In genomic region chr3:82875671-82876371, GRCm38 (mm10) we compare ENCODE assay signal across 7 mouse cellular contexts. TPM values are rescaled to one million over a fixed set of nuclear protein-coding genes. Genes with fewer than 3 reads are reported as not detected.
DNase-seq lines count a peak whose midpoint lies in the region; ATAC-seq and TF ChIP-seq lines count a peak whose summit lies in the region.

No protein-coding gene starts in this region.

- TF ChIP-seq CTCF in left cerebral cortex, adult 2 months (IDR thresholded peaks at IDR 0.05) = no peak
- TF ChIP-seq CTCF in hindbrain, postnatal 0 days (IDR thresholded peaks at IDR 0.05; ENCODE audit: low read depth) = no peak
- TF ChIP-seq CTCF in thymus, adult 2 months (IDR thresholded peaks at IDR 0.05; ENCODE audit: borderline replicate concordance, control insufficient read depth, extremely low read depth, insufficient read depth, low read length, poor library complexity) = no peak

- peaks cover 22% of the 10 kb centered on the region for H3K27me3 ChIP-seq in forebrain, embryonic 12.5 days
- H3K27me3 ChIP-seq in hindbrain, postnatal 0 days (ENCODE audit: insufficient read depth, low read length) = peaks cover 8% of the 10 kb centered on the region; the same call in 1 of the 2 replicates
- H3K27me3 ChIP-seq in midbrain, embryonic 15.5 days (replicated peaks) = peaks cover 21% of the 10 kb centered on the region
- H3K27me3 ChIP-seq in thymus, adult 2 months (ENCODE audit: control insufficient read depth, insufficient read depth, low read length) = peaks cover 5% of the 10 kb centered on the region; the same call in 1 of the 2 replicates

- H3K27ac ChIP-seq in left cerebral cortex, adult 2 months = no peak overlapping the region
- no peak overlapping the region for H3K27ac ChIP-seq in forebrain, embryonic 12.5 days
- H3K27ac ChIP-seq in hindbrain, postnatal 0 days = no peak overlapping the region
- H3K27ac ChIP-seq in midbrain, embryonic 15.5 days = no peak overlapping the region
- H3K27ac ChIP-seq in thymus, adult 2 months (ENCODE audit: control insufficient read depth, insufficient read depth, low read length) = no peak overlapping the region

- no peak overlapping the region for H3K9ac ChIP-seq in forebrain, embryonic 12.5 days
- no peak overlapping the region for H3K9ac ChIP-seq in hindbrain, postnatal 0 days (replicated peaks; ENCODE audit: low read length)
- no peak overlapping the region for H3K9ac ChIP-seq in midbrain, embryonic 15.5 days

- no peaks in the 10 kb centered on the region for H3K9me3 ChIP-seq in forebrain, embryonic 12.5 days
- H3K9me3 ChIP-seq in hindbrain, postnatal 0 days (ENCODE audit: low read length) = no peaks in the 10 kb centered on the region
- H3K9me3 ChIP-seq in midbrain, embryonic 15.5 days = no peaks in the 10 kb centered on the region

- DNase-seq in left cerebral cortex, adult 2 months (ENCODE audit: extremely low spot score in 1 of 2, low spot score in 2 of 2) = no peak
- no peak for DNase-seq in left cerebral cortex, postnatal 25 days (ENCODE audit: low spot score in 2 of 2)
- DNase-seq in hindbrain, postnatal 0 days (ENCODE audit: low spot score) = no peak
- DNase-seq in spleen, postnatal 10 days (ENCODE audit: low spot score in 2 of 2) = no peak
- DNase-seq in thymus, adult 2 months = no peak

- no peak for TF ChIP-seq POLR2A in thymus, adult 2 months (IDR thresholded peaks at IDR 0.05; ENCODE audit: control insufficient read depth, extremely low read depth, insufficient read depth, low read length, poor library complexity)

- peak overlapping the region; percentile 55 for H3K4me2 ChIP-seq in forebrain, embryonic 12.5 days
- peak overlapping the region; percentile 54 for H3K4me2 ChIP-seq in hindbrain, postnatal 0 days (ENCODE audit: low read depth, low read length)
- peak overlapping the region; percentile 83 for H3K4me2 ChIP-seq in midbrain, embryonic 15.5 days

- no peaks in the 10 kb centered on the region for H3K36me3 ChIP-seq in forebrain, embryonic 12.5 days (replicated peaks)
- no peaks in the 10 kb centered on the region for H3K36me3 ChIP-seq in hindbrain, postnatal 0 days (ENCODE audit: insufficient read depth, low read length)
- no peaks in the 10 kb centered on the region for H3K36me3 ChIP-seq in midbrain, embryonic 15.5 days (replicated peaks)
- no peaks in the 10 kb centered on the region for H3K36me3 ChIP-seq in thymus, adult 2 months (ENCODE audit: control insufficient read depth, insufficient read depth, low read length)

- WGBS in forebrain, embryonic 12.5 days = 20% methylated on average over 69 of the region's 69 CpGs
- 24% methylated on average over 67 of the region's 69 CpGs for whole genome bisulfite sequencing in hindbrain, postnatal 0 days
- WGBS in midbrain, embryonic 15.5 days = 23% methylated on average over 69 of the region's 69 CpGs
- WGBS in thymus, adult 2 months = 41% methylated on average over 69 of the region's 69 CpGs

- H3K4me3 ChIP-seq in left cerebral cortex, adult 2 months = peak overlapping the region; percentile 36
- peak overlapping the region; percentile 39 for H3K4me3 ChIP-seq in forebrain, embryonic 12.5 days (replicated peaks)
- H3K4me3 ChIP-seq in hindbrain, postnatal 0 days (ENCODE audit: low read length) = peak overlapping the region; percentile 33
- H3K4me3 ChIP-seq in midbrain, embryonic 15.5 days = peak overlapping the region; percentile 47
- no peak overlapping the region for H3K4me3 ChIP-seq in thymus, adult 2 months (ENCODE audit: control insufficient read depth, insufficient read depth, low read length)

- intact Hi-C loops in left cerebral cortex, adult 2 months (cut with DNase I) = loop anchor here (5.0 kb wide), 1 partner anchor 111 kb away; no protein-coding TSS in a partner anchor
- intact Hi-C loops in left cerebral cortex, postnatal 25 days (cut with DNase I) = loop anchor here (2.0 to 5.0 kb wide), 2 partner anchors 111 to 179 kb away; partner anchors contain the start of gene Plrg1

- peak; percentile 75 for ATAC-seq in forebrain, embryonic 12.5 days (ENCODE audit: low FRiP score)
- peak; percentile 30; the same call in 1 of the 2 replicates for ATAC-seq in hindbrain, postnatal 0 days
- peak; percentile 80 for ATAC-seq in midbrain, embryonic 15.5 days (replicated peaks)

- peaks cover 7% of the 10 kb centered on the region for H3K4me1 ChIP-seq in forebrain, embryonic 12.5 days
- H3K4me1 ChIP-seq in hindbrain, postnatal 0 days (ENCODE audit: insufficient read depth, low read length) = no peaks in the 10 kb centered on the region
- H3K4me1 ChIP-seq in midbrain, embryonic 15.5 days = peaks cover 14% of the 10 kb centered on the region; the same call in 1 of the 2 replicates
- no peaks in the 10 kb centered on the region for H3K4me1 ChIP-seq in thymus, adult 2 months (replicated peaks; ENCODE audit: control insufficient read depth, insufficient read depth, low read length)

RNA-seq across cellular contexts. Expression of gene Rbm46, which starts 0.5 kb away (rescaled TPM):
- under 1 TPM; 0.25 to 0.47 TPM for total RNA-seq in left cerebral cortex, adult 2 months (2021)
- under 1 TPM; 0.34 to 0.57 TPM for total RNA-seq in left cerebral cortex, postnatal 25 days (2021)
- polyA plus RNA-seq in forebrain, embryonic 12.5 days (2016; fragmentation: Nextera tagmentation; extraction: Ambion mirVana) = 1.9 and 2.1 TPM in 2 replicates
- 1.4 and 2.7 TPM in 2 replicates for total RNA-seq in hindbrain, postnatal 0 days (2014; rRNA removed)
- 1.5 and 1.8 TPM in 2 replicates for polyA plus RNA-seq in hindbrain, postnatal 0 days (2015; fragmentation: Nextera tagmentation; extraction: Ambion mirVana)
- polyA plus RNA-seq in midbrain, embryonic 15.5 days (2015; fragmentation: Nextera tagmentation; extraction: Ambion mirVana) = 1.6 and 1.8 TPM in 2 replicates
- not detected in 2 replicates for polyA plus RNA-seq in thymus, adult 2 months (2012; rRNA removed)

RNA-seq across cellular contexts. Expression of gene Lrat, which starts 28.0 kb away (rescaled TPM):
- under 1 TPM in 1 of 2 experiments, not detected in 1; 0.11 TPM for total RNA-seq in left cerebral cortex, adult 2 months (2021)
- total RNA-seq in left cerebral cortex, postnatal 25 days (2021) = under 1 TPM in 1 of 2 experiments, not detected in 1; 0.11 TPM
- not detected in 2 replicates for polyA plus RNA-seq in forebrain, embryonic 12.5 days (2016; fragmentation: Nextera tagmentation; extraction: Ambion mirVana)
- total RNA-seq in hindbrain, postnatal 0 days (2014; rRNA removed) = 0.58 TPM in 2 replicates
- polyA plus RNA-seq in hindbrain, postnatal 0 days (2015; fragmentation: Nextera tagmentation; extraction: Ambion mirVana) = 1.2 and 1.3 TPM in 2 replicates
- polyA plus RNA-seq in midbrain, embryonic 15.5 days (2015; fragmentation: Nextera tagmentation; extraction: Ambion mirVana) = 0.15 and 0.31 TPM in 2 replicates
- 0.15 and 0.22 TPM in 2 replicates for polyA plus RNA-seq in thymus, adult 2 months (2012; rRNA removed)

Comparison
In these comparisons a context has a peak if more than half of its experiments do, and no peak if none do; other contexts are left out.
1. ATAC-seq: peak in every context shown above with its lines; median percentile 80 in midbrain, embryonic 15.5 days; 75 in forebrain, embryonic 12.5 days; 30 in hindbrain, postnatal 0 days.